Mouse (Mus musculus) mouse embryonic stem cell (cell line): ENCODE measurements around the gene Zscan22.
"Not testable (repeated sequence)": the region's sequence is repeated elsewhere in the genome, so short reads cannot be mapped to it uniquely, and the experiment has no call there.

Experiments used
- in situ Hi-C, 2 experiments: fragments of 300-500 bp; cut with MboI; formaldehyde crosslinking; loops; 1 replicate in 1 of 2; 3 replicates in 1 of 2; pipeline ENCODE4 v1.14.3; 2019 to 2020; ENCODE audit warnings: low sequenced_read_pairs in 2 of 2, low pct_unique_long_range_greater_than_20kb in 1 of 2, mixed read lengths in 1 of 2; ENCODE audit not compliant: unreplicated experiment in 1 of 2

Gene Zscan22

GRCm38 (mm10) chr7:12897655-12898410, at the start of gene Zscan22:
Zscan22 (plus strand) TSS chr7:12897815.
- in situ Hi-C loops: no loop called here

- in situ Hi-C loops: no loop called here
Measured at GRCm38 (mm10) chr7:12874301-12874700, 23.3 kb upstream of the Zscan22 start.

- in situ Hi-C loops: no loop called here
Measured at GRCm38 (mm10) chr7:12880036-12880435, 17.6 kb upstream of the Zscan22 start.

GRCm38 (mm10) chr7:12880497-12880896, 17.1 kb upstream of the Zscan22 start:
- in situ Hi-C loops: not testable (repeated sequence)

- in situ Hi-C loops: no loop called here
Measured at GRCm38 (mm10) chr7:12880911-12881660, 16.5 kb upstream of the Zscan22 start, which contains the start of gene Zfp128. Zfp128 (plus strand) TSS chr7:12881177.

GRCm38 (mm10) chr7:12886563-12887266, 10.9 kb upstream of the Zscan22 start:
- in situ Hi-C loops: no loop called here

GRCm38 (mm10) chr7:12887585-12887984, 10.0 kb upstream of the Zscan22 start:
- in situ Hi-C loops: no loop called here

- in situ Hi-C loops: no loop called here
Measured at GRCm38 (mm10) chr7:12890928-12891327, 6.7 kb upstream of the Zscan22 start.

- in situ Hi-C loops: no loop called here
Measured at GRCm38 (mm10) chr7:12891334-12891733, 6.3 kb upstream of the Zscan22 start.

- in situ Hi-C loops: no loop called here
Measured at GRCm38 (mm10) chr7:12901517-12901916, 3.9 kb downstream of the Zscan22 start.

- in situ Hi-C loops: no loop called here
Measured at GRCm38 (mm10) chr7:12903623-12904022, 6.0 kb downstream of the Zscan22 start.

GRCm38 (mm10) chr7:12905146-12905545, 7.5 kb downstream of the Zscan22 start:
- in situ Hi-C loops: no loop called here

- in situ Hi-C loops: no loop called here
Measured at GRCm38 (mm10) chr7:12909498-12909962, 11.9 kb downstream of the Zscan22 start.

GRCm38 (mm10) chr7:12910181-12910668, 12.6 kb downstream of the Zscan22 start:
- in situ Hi-C loops: no loop called here

GRCm38 (mm10) chr7:12913556-12913955, 15.9 kb downstream of the Zscan22 start:
- in situ Hi-C loops: no loop called here

- in situ Hi-C loops: not testable (repeated sequence)
Measured at GRCm38 (mm10) chr7:12920495-12920894, 22.9 kb downstream of the Zscan22 start.

GRCm38 (mm10) chr7:12921318-12921704, 23.7 kb downstream of the Zscan22 start:
- in situ Hi-C loops: no loop called here

GRCm38 (mm10) chr7:12921705-12922465, 24.3 kb downstream of the Zscan22 start, which contains the start of gene Rps5:
Rps5 (plus strand) TSS chr7:12922290.
- in situ Hi-C loops: no loop called here
